Mouse (Mus musculus) MEL (cell line): ENCODE measurements around the gene Rspo4. TPM values are rescaled to one million over a fixed set of nuclear protein-coding genes. Genes with fewer than 3 reads are reported as not detected.

Source experiments
- DNase-seq: peaks from one replicate; pipeline ENCODE4 v3.0.0; 2011; ENCODE audit warnings: low read depth, low spot score
- H3K27ac ChIP-seq: 2 replicates; pipeline ENCODE4 v1.5.1; 2012; ENCODE audit warnings: low read depth, mild to moderate bottlenecking, control low read depth, low read length, moderate library complexity; ENCODE audit not compliant: control insufficient read depth
- H3K27me3 ChIP-seq, 2 experiments: fragments of 150-350 bp in 1 of 2; sonication (generic) in 1 of 2; 2 replicates each; pipeline ENCODE4 v1.6.1; 2012; ENCODE audit warnings: low read length in 2 of 2, mild to moderate bottlenecking in 2 of 2, improper control_type of control experiment in 1 of 2, moderate library complexity in 1 of 2; ENCODE audit not compliant: insufficient read depth in 2 of 2, control insufficient read depth in 1 of 2
- H3K36me3 ChIP-seq, 2 experiments: 2 replicates each; pipeline ENCODE4 v1.6.1; 2012 to 2014; ENCODE audit warnings: low read length in 2 of 2, improper control_type of control experiment in 1 of 2, inconsistent platforms in 1 of 2, mild to moderate bottlenecking in 1 of 2; ENCODE audit not compliant: insufficient read depth in 2 of 2, control insufficient read depth in 1 of 2
- H3K4me1 ChIP-seq, 2 experiments: fragments of 150-350 bp in 1 of 2; sonication (generic) in 1 of 2; 2 replicates each; pipeline ENCODE4 v1.6.1; 2012; ENCODE audit warnings: low read length in 2 of 2, improper control_type of control experiment in 1 of 2, mild to moderate bottlenecking in 1 of 2; ENCODE audit not compliant: insufficient read depth in 2 of 2, control insufficient read depth in 1 of 2
- H3K4me3 ChIP-seq, 2 experiments: fragments of 150-350 bp in 1 of 2; sonication (generic) in 1 of 2; 2 replicates each; pipeline ENCODE4 v1.5.1; 2012; ENCODE audit warnings: low read depth in 2 of 2, low read length in 2 of 2, mild to moderate bottlenecking in 2 of 2, moderate library complexity in 2 of 2, control low read depth in 1 of 2, improper control_type of control experiment in 1 of 2; ENCODE audit not compliant: control insufficient read depth in 1 of 2, insufficient read depth in 1 of 2
- H3K79me2 ChIP-seq: 2 replicates; pipeline ENCODE4 v1.6.1; 2012; ENCODE audit warnings: mild to moderate bottlenecking, low read length, moderate library complexity; ENCODE audit not compliant: control insufficient read depth, poor library complexity, insufficient read depth
- H3K9ac ChIP-seq: 2 replicates; pipeline ENCODE4 v1.6.1; 2012; ENCODE audit warnings: low read depth, mild to moderate bottlenecking, control low read depth, low read length, moderate library complexity; ENCODE audit not compliant: control insufficient read depth, poor library complexity, severe bottlenecking
- H3K9me3 ChIP-seq: fragments of 150-350 bp; sonication (generic); replicated peaks from 2 replicates; pipeline ENCODE4 v1.6.1; 2012; ENCODE audit warnings: mild to moderate bottlenecking, low read length, improper control_type of control experiment, moderate library complexity; ENCODE audit not compliant: insufficient read depth
- CHD2 ChIP-seq: IDR thresholded peaks from 2 replicates; pipeline ENCODE4 v1.6.1; 2011; ENCODE audit warnings: low read length, improper control_type of control experiment
- E2F4 ChIP-seq: IDR thresholded peaks from 2 replicates; pipeline ENCODE4 v1.6.1; 2011; ENCODE audit warnings: low read depth, low read length, improper control_type of control experiment, borderline replicate concordance
- ELF1 ChIP-seq: IDR thresholded peaks from 2 replicates; pipeline ENCODE4 v1.6.1; 2014; ENCODE audit warnings: low read depth, mild to moderate bottlenecking, inconsistent platforms, low read length, improper control_type of control experiment, moderate library complexity
- GABPA ChIP-seq: IDR thresholded peaks from 2 replicates; pipeline ENCODE4 v1.6.1; 2012; ENCODE audit warnings: low read depth, mild to moderate bottlenecking, inconsistent platforms, low read length, improper control_type of control experiment, moderate library complexity
- JUND ChIP-seq: IDR thresholded peaks from 2 replicates; pipeline ENCODE4 v1.6.1; 2011; ENCODE audit warnings: low read depth, mild to moderate bottlenecking, improper control_type of control experiment, low read length
- KAT2A ChIP-seq: conservative IDR thresholded peaks from 2 replicates; pipeline ENCODE4 v1.6.1; 2012; ENCODE audit warnings: low read depth, low read length, improper control_type of control experiment, inconsistent platforms
- MAFK ChIP-seq: IDR thresholded peaks from 2 replicates; pipeline ENCODE4 v1.6.1; 2011; ENCODE audit warnings: low read depth, mild to moderate bottlenecking, low read length, improper control_type of control experiment, borderline replicate concordance
- MEF2A ChIP-seq: IDR thresholded peaks from 2 replicates; pipeline ENCODE4 v1.6.1; 2014; ENCODE audit warnings: low read depth, mild to moderate bottlenecking, inconsistent platforms, low read length, improper control_type of control experiment; ENCODE audit not compliant: poor library complexity, insufficient replicate concordance, severe bottlenecking; ENCODE audit errors: extremely low read depth
- MXI1 ChIP-seq: IDR thresholded peaks from 2 replicates; pipeline ENCODE4 v1.6.1; 2011; ENCODE audit warnings: mild to moderate bottlenecking, low read depth, low read length, improper control_type of control experiment
- NELFE ChIP-seq: IDR thresholded peaks from 2 replicates; pipeline ENCODE4 v1.6.1; 2011; ENCODE audit warnings: low read depth, low read length, improper control_type of control experiment
- NRF1 ChIP-seq: IDR thresholded peaks from 2 replicates; pipeline ENCODE4 v1.6.1; 2014; ENCODE audit warnings: low read depth, mild to moderate bottlenecking, inconsistent platforms, low read length, improper control_type of control experiment, moderate library complexity; ENCODE audit not compliant: poor library complexity, insufficient read depth, severe bottlenecking
- POLR2AphosphoS2 ChIP-seq: IDR thresholded peaks from 2 replicates; pipeline ENCODE4 v1.6.1; 2011; ENCODE audit warnings: low read length, improper control_type of control experiment
- POLR2AphosphoS5 ChIP-seq: IDR thresholded peaks from 2 replicates; pipeline ENCODE4 v1.6.1; 2012; ENCODE audit warnings: low read depth, borderline replicate concordance, mild to moderate bottlenecking, inconsistent platforms, low read length, moderate library complexity, mixed read lengths
- SIN3A ChIP-seq: IDR thresholded peaks from 2 replicates; pipeline ENCODE4 v1.6.1; 2012; ENCODE audit warnings: low read length, improper control_type of control experiment, inconsistent platforms
- SMC3 ChIP-seq: IDR thresholded peaks from 2 replicates; pipeline ENCODE4 v1.6.1; 2011; ENCODE audit warnings: low read depth, low read length, improper control_type of control experiment
- TAL1 ChIP-seq: IDR thresholded peaks from 2 replicates; pipeline ENCODE4 v1.6.1; 2012; ENCODE audit warnings: mild to moderate bottlenecking, inconsistent platforms, low read length, moderate library complexity, mixed read lengths
- TCF12 ChIP-seq: IDR thresholded peaks from 2 replicates; pipeline ENCODE4 v1.6.1; 2014; ENCODE audit warnings: low read depth, mild to moderate bottlenecking, inconsistent platforms, low read length, improper control_type of control experiment, moderate library complexity
- polyA plus RNA-seq, 2 experiments: library from polyadenylated mRNA; stranded (reverse) in 1 of 2; unstranded in 1 of 2; fragments of >175 nt in 1 of 2; fragments of >200 nt in 1 of 2; gene quantifications; 2 replicates each; pipeline versions ENCODE4 v1.2.1 to v1.2.4; 2012; ENCODE audit warnings: low replicate concordance in 2 of 2, low read depth in 1 of 2; ENCODE audit not compliant: insufficient read length in 2 of 2, insufficient read depth in 1 of 2, missing spikeins in 1 of 2
- total RNA-seq: library from RNA; depleted of rRNA; stranded (reverse); fragments of 300-350 nt; gene quantifications from 2 replicates; pipeline ENCODE4 v1.2.3, GENCODE M21; 2012

Rspo4 gene
- total and polyA plus RNA-seq, 3 experiments: not detected

DNA sequence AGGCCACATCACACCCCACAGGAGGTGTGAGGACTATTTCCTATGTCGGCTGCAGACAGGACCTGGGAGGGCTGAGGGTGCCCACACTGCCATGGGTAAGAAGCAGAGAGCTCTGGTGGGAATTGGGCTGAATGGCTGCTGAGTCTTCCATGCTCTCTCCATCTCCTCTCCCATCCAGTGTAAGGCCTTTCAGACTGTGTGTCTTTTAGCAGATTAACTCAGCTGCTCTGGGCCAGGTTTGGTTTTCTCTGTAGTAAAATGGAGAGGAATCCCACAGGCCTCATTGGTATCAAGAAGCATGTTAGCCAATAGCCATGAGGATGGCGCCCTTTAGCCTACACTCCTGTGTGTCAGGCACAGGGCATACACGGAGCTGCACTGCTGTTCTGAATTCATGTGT, 66.7 kb downstream of the Rspo4 start:
- Histone ChIP-seq H3K9me3 (no peaks in the 10 kb centered on the region), H3K4me3 (no peak overlapping the region), H3K27ac (no peak overlapping the region), H3K79me2 (no peaks in the 10 kb centered on the region), H3K27me3 (0 out of 4 replicates have a peak, but pooled peaks cover 0 to 2% of the 10 kb centered on the region in 2 experiments), H3K4me1 (no peaks in the 10 kb centered on the region), H3K9ac (no peak overlapping the region)
- DNase-seq: no peak
- no peak for TF ChIP-seq SIN3A
- no peak for TF ChIP-seq POLR2AphosphoS2
- no peak for TF ChIP-seq TCF12
- no peak for TF ChIP-seq E2F4
- no peak for TF ChIP-seq ELF1
- no peak for TF ChIP-seq GABPA
- no peak for TF ChIP-seq CHD2
- TF ChIP-seq MAFK: no peak
- TF ChIP-seq NRF1: no peak
- TF ChIP-seq KAT2A: no peak
- TF ChIP-seq JUND: no peak
- TF ChIP-seq NELFE: no peak
- no peak for TF ChIP-seq POLR2AphosphoS5
- TF ChIP-seq, all 39 proteins: peak for 0
- H3K36me3 ChIP-seq: no peaks in the 10 kb centered on the region

DNA sequence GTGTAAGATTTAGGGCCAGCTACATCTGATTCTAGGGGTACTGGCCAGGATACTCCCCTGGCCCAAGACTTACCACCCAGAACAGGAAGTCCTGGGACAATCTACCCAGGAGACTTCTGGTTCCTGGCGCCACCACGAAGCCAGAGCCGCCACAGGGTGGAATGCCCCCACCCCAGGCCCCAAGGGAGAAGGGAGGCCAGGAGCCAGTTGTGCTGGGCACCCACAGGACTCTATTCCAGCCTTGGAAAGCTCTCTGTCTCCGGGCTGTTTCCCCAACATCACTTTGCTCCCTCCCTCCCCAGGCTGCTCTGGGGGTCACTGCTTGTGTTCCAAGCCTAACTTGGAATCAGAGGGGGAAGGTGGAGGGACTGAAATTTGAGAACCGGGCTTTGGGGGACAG, 67.8 kb downstream of the Rspo4 start:
- no peaks in the 10 kb centered on the region for H3K4me1 ChIP-seq
- no peaks in the 10 kb centered on the region for H3K27me3 ChIP-seq
- no peak for DNase-seq
- no peaks in the 10 kb centered on the region for H3K9me3 ChIP-seq
- no peak for TF ChIP-seq SMC3
- TF ChIP-seq TAL1: no peak
- TF ChIP-seq MEF2A: no peak
- TF ChIP-seq MXI1: no peak
- no peak for TF ChIP-seq POLR2AphosphoS2
- TF ChIP-seq, all 39 proteins: peak for 0
- Histone ChIP-seq H3K36me3 (no peaks in the 10 kb centered on the region), H3K79me2 (no peaks in the 10 kb centered on the region), H3K27ac (no peak overlapping the region), H3K9ac (no peak overlapping the region), H3K4me3 (no peak overlapping the region)
